14 mouse cellular contexts compared by ENCODE assay signal in genomic region chr4:22972784-22973584, GRCm38 (mm10).
DNase-seq lines count a peak whose midpoint lies in the region; ATAC-seq and TF ChIP-seq lines count a peak whose summit lies in the region.
"Had no signal": no experiment of that assay in that cellular context is flagged by ENCODE, and none has a peak within 500 bp of the region (broad histone marks: within the 10 kb centered on the region; RNA-seq: fewer than 3 reads in every experiment).

No protein-coding gene starts in this region.

- TF ChIP-seq POLR2A in cortical plate, adult 2 months (IDR thresholded peaks at IDR 0.05; ENCODE audit: extremely low read depth, insufficient read depth, low read length), result no peak

- no peaks in the 10 kb centered on the region for H3K9me3 ChIP-seq in midbrain, embryonic 14.5 days (ENCODE audit: control insufficient read depth, low read length)
- no peaks in the 10 kb centered on the region for H3K9me3 ChIP-seq in liver, embryonic 11.5 days (ENCODE audit: control insufficient read depth, low read length)
- H3K9me3 ChIP-seq: neural tube, embryonic 15.5 days had no signal

- no peaks in the 10 kb centered on the region for H3K27me3 ChIP-seq in midbrain, embryonic 14.5 days (ENCODE audit: control insufficient read depth, insufficient read depth, low read length)
- H3K27me3 ChIP-seq in liver, embryonic 11.5 days (replicated peaks; ENCODE audit: control insufficient read depth, insufficient read depth, low read length), result no peaks in the 10 kb centered on the region
- H3K27me3 ChIP-seq: neural tube, embryonic 15.5 days had no signal

- no peaks in the 10 kb centered on the region for H3K36me3 ChIP-seq in midbrain, embryonic 14.5 days (ENCODE audit: control insufficient read depth, insufficient read depth, low read length)
- H3K36me3 ChIP-seq in liver, embryonic 11.5 days (ENCODE audit: control insufficient read depth, insufficient read depth, low read length), result no peaks in the 10 kb centered on the region
- H3K36me3 ChIP-seq: neural tube, embryonic 15.5 days had no signal

- peak; percentile 70 for TF ChIP-seq CTCF in layer of hippocampus, adult 2 months (conservative IDR thresholded peaks at IDR 0.05)
- TF ChIP-seq CTCF in cortical plate, adult 2 months (IDR thresholded peaks at IDR 0.05; ENCODE audit: extremely low read depth, insufficient read depth, low read length), result peak; percentile 18; the same call in 1 of the 2 replicates

- H3K4me1 ChIP-seq in cortical plate, adult 2 months (ENCODE audit: control insufficient read depth, insufficient read depth, low read length), result peaks cover 2% of the 10 kb centered on the region; the same call in 1 of the 2 replicates
- peaks cover 25% of the 10 kb centered on the region for H3K4me1 ChIP-seq in midbrain, embryonic 14.5 days (ENCODE audit: control insufficient read depth, insufficient read depth, low read length)
- H3K4me1 ChIP-seq in liver, embryonic 11.5 days (replicated peaks; ENCODE audit: control insufficient read depth, insufficient read depth, low read length), result no peaks in the 10 kb centered on the region

- no peak overlapping the region for H3K27ac ChIP-seq in layer of hippocampus, adult 2 months
- no peak overlapping the region for H3K27ac ChIP-seq in cortical plate, adult 2 months (ENCODE audit: insufficient read depth, low read length)
- H3K27ac ChIP-seq in midbrain, embryonic 14.5 days (replicated peaks; ENCODE audit: low read depth, low read length), result no peak overlapping the region
- no peak overlapping the region for H3K27ac ChIP-seq in liver, embryonic 11.5 days (ENCODE audit: low read depth, low read length)
- H3K27ac ChIP-seq: neural tube, embryonic 15.5 days had no signal

- H3K9ac ChIP-seq in midbrain, embryonic 14.5 days (replicated peaks; ENCODE audit: low read length), result no peak overlapping the region
- H3K9ac ChIP-seq in liver, embryonic 11.5 days (ENCODE audit: low read depth, low read length), result no peak overlapping the region
- H3K9ac ChIP-seq: neural tube, embryonic 15.5 days had no signal

- WGBS in midbrain, embryonic 14.5 days, result 48% methylated on average over 11 of the region's 11 CpGs
- 64% methylated on average over 11 of the region's 11 CpGs for WGBS in liver, embryonic 11.5 days

- H3K4me3 ChIP-seq in layer of hippocampus, adult 2 months, result peak overlapping the region; percentile 15; the same call in 1 of the 2 replicates
- H3K4me3 ChIP-seq in cortical plate, adult 2 months (ENCODE audit: insufficient read depth, low read length), result no peak overlapping the region
- no peak overlapping the region for H3K4me3 ChIP-seq in midbrain, embryonic 14.5 days (replicated peaks; ENCODE audit: low read depth, low read length)
- no peak overlapping the region for H3K4me3 ChIP-seq in liver, embryonic 11.5 days (ENCODE audit: low read depth, low read length)
- H3K4me3 ChIP-seq: neural tube, embryonic 15.5 days had no signal

- DNase-seq in frontal cortex, postnatal 14 days (ENCODE audit: low spot score in 2 of 2), result no peak
- DNase-seq in layer of hippocampus, adult 2 months (ENCODE audit: low spot score in 2 of 2), result peak in 1 of 2 experiments; percentile 2
- DNase-seq in layer of hippocampus, postnatal 36 days, result no peak
- peak; percentile 37 for DNase-seq in midbrain, embryonic 14.5 days
- no peak for DNase-seq in liver, embryonic 11.5 days (ENCODE audit: low spot score)
- DNase-seq in thymus, adult 18-20 months, result no peak
- DNase-seq: B cell, adult 2 months; cerebellum, adult 18-20 months; heart, adult 11 months; lung, postnatal 10 days; right cerebral cortex, adult 18-20 months had no signal

- no peak overlapping the region for H3K4me2 ChIP-seq in midbrain, embryonic 14.5 days (ENCODE audit: low read length)
- H3K4me2 ChIP-seq in liver, embryonic 11.5 days, result no peak overlapping the region
- H3K4me2 ChIP-seq: neural tube, embryonic 15.5 days had no signal

- ATAC-seq in frontal cortex, adult (ENCODE audit: low TSS enrichment), result peak; percentile 95
- no peak for ATAC-seq in midbrain, embryonic 14.5 days (ENCODE audit: low FRiP score, low TSS enrichment)
- no peak for ATAC-seq in liver, embryonic 11.5 days (replicated peaks; ENCODE audit: low FRiP score)
